Mouse (Mus musculus) thymus, postnatal 4 days (tissue): ENCODE data around the gene Qrsl1.
A peak's percentile ranks its signal among the peaks of the same experiment; 100 is the strongest.

ENCODE experiments used
- DNase-seq: peaks from one replicate; pipeline ENCODE4 v3.0.0; 2021

Qrsl1 gene

GRCm38 (mm10) chr10:43856351-43856750 lies 45.2 kb downstream of the Qrsl1 start:
- DNase-seq, result no peak

- DNase-seq, result no peak
Measured at GRCm38 (mm10) chr10:43855916-43856315, 45.6 kb downstream of the Qrsl1 start.

GRCm38 (mm10) chr10:43851898-43852297 lies 49.6 kb downstream of the Qrsl1 start:
- no peak for DNase-seq

- no peak for DNase-seq
Measured at GRCm38 (mm10) chr10:43849478-43849877, 52.1 kb downstream of the Qrsl1 start.

- no peak for DNase-seq
Measured at GRCm38 (mm10) chr10:43846141-43846622, 55.4 kb downstream of the Qrsl1 start.

GRCm38 (mm10) chr10:43845442-43845841 lies 56.1 kb downstream of the Qrsl1 start:
- peak; percentile 26 for DNase-seq

GRCm38 (mm10) chr10:43841441-43841840 lies 60.1 kb downstream of the Qrsl1 start:
- DNase-seq, result no peak

GRCm38 (mm10) chr10:43832868-43833267 lies 68.7 kb downstream of the Qrsl1 start:
- DNase-seq, result peak; percentile 46

- no peak for DNase-seq
Measured at GRCm38 (mm10) chr10:43830251-43831018, 71.1 kb downstream of the Qrsl1 start.

GRCm38 (mm10) chr10:43828686-43829015 lies 72.9 kb downstream of the Qrsl1 start:
- no peak for DNase-seq

GRCm38 (mm10) chr10:43827958-43828685 lies 73.4 kb downstream of the Qrsl1 start:
- DNase-seq, result no peak

- no peak for DNase-seq
Measured at GRCm38 (mm10) chr10:43826773-43827621, 74.5 kb downstream of the Qrsl1 start.

- DNase-seq, result no peak
Measured at GRCm38 (mm10) chr10:43825696-43826095, 75.8 kb downstream of the Qrsl1 start.

GRCm38 (mm10) chr10:43824713-43825112 lies 76.8 kb downstream of the Qrsl1 start:
- DNase-seq, result no peak
